Mouse (Mus musculus) limb, embryonic 15.5 days (tissue): ENCODE measurements at regions not wholly inside any gene's neighbourhood (a gene's known extent, or its start where the extent isn't known, plus 50 kb on each side); places are given as distances from the start of the nearest gene placed in this dataset.

ENCODE experiments used
- ATAC-seq: fragments of 200-750 bp; cut with Nextera tagmentation; 2 replicates; pipeline ENCODE4 v1.8.0; 2017; ENCODE audit warnings: low read depth, moderate TSS enrichment; ENCODE audit not compliant: insufficient number of reproducible peaks, low FRiP score, low TSS enrichment
- H3K27ac ChIP-seq: fragments of 300-500 bp; sonication (generic); 2 replicates; pipeline ENCODE4 v1.5.1; 2015; ENCODE audit warnings: moderate library complexity, mild to moderate bottlenecking, inconsistent platforms
- H3K27me3 ChIP-seq: fragments of 300-500 bp; sonication (generic); 2 replicates; pipeline ENCODE4 v1.6.1; 2015; ENCODE audit warnings: inconsistent platforms
- H3K36me3 ChIP-seq: fragments of 300-500 bp; sonication (generic); 2 replicates; pipeline ENCODE4 v1.6.1; 2015; ENCODE audit warnings: inconsistent platforms
- H3K4me1 ChIP-seq: fragments of 300-500 bp; sonication (generic); 2 replicates; pipeline ENCODE4 v1.6.1; 2015; ENCODE audit warnings: inconsistent platforms
- H3K4me2 ChIP-seq: fragments of 300-500 bp; sonication (generic); 2 replicates; pipeline ENCODE4 v1.6.1; 2015; ENCODE audit warnings: mild to moderate bottlenecking, inconsistent platforms
- H3K4me3 ChIP-seq: fragments of 300-500 bp; sonication (generic); 2 replicates; pipeline ENCODE4 v1.5.1; 2015; ENCODE audit warnings: mild to moderate bottlenecking, inconsistent platforms
- H3K9ac ChIP-seq: fragments of 300-500 bp; sonication (generic); 2 replicates; pipeline ENCODE4 v1.6.1; 2015; ENCODE audit warnings: inconsistent platforms
- H3K9me3 ChIP-seq: fragments of 300-500 bp; sonication (generic); 2 replicates; pipeline ENCODE4 v1.6.1; 2016; ENCODE audit warnings: inconsistent platforms
- WGBS: fragments of 180-500 bp; shearing (Covaris S2); methylation state at CpG from one replicate; pipeline ENCODE4 v1.1.7; 2015; 5-methylcytosine and 5-hydroxymethylcytosine counted together

- WGBS = 67% methylated on average over 7 of the region's 7 CpGs
- no peak overlapping the region for H3K4me2 ChIP-seq
Measured at GRCm38 (mm10) chr15:60693751-60694500, 159.7 kb downstream of the Fam84b start.

GRCm38 (mm10) chr15:60692718-60693597, 160.6 kb downstream of the Fam84b start:
- Histone ChIP-seq H3K4me2 (no peak overlapping the region), H3K36me3 (no peaks in the 10 kb centered on the region), H3K4me1 (no peaks in the 10 kb centered on the region), H3K9me3 (no peaks in the 10 kb centered on the region), H3K27ac (no peak overlapping the region), H3K4me3 (no peak overlapping the region), H3K9ac (no peak overlapping the region), H3K27me3 (no peaks in the 10 kb centered on the region)
- 64% methylated on average over 6 of the region's 6 CpGs for WGBS
- no peak for ATAC-seq

More at GRCm38 (mm10) chr15:60693751-60694500, 159.7 kb downstream of the Fam84b start:
- no peak for ATAC-seq
- no peaks in the 10 kb centered on the region for H3K4me1 ChIP-seq
- no peaks in the 10 kb centered on the region for H3K27me3 ChIP-seq
- no peaks in the 10 kb centered on the region for H3K9me3 ChIP-seq
- no peak overlapping the region for H3K9ac ChIP-seq
- no peaks in the 10 kb centered on the region for H3K36me3 ChIP-seq
- no peak overlapping the region for H3K4me3 ChIP-seq
- no peak overlapping the region for H3K27ac ChIP-seq

DNA sequence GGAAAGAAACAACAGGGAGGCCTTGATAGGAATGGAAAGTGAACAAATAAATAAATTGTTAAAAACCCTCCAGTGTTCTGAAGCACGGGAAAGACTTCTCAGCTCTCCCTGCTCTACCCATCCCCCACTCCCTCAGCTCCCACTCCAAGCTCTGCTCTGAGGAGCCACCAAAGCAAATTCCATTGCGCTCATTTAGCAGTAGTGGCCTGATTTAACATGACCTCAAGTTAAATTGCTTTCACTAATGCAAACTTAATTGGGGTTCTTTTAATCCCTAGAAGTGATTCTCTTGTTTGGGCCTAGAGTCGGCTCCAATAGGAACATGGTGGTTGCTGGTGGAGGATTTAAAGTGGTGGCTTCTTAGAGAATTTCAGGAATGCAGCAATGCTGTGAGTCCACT, 161.4 kb downstream of the Fam84b start:
- Histone ChIP-seq H3K27me3 (no peaks in the 10 kb centered on the region), H3K9me3 (no peaks in the 10 kb centered on the region), H3K4me1 (no peaks in the 10 kb centered on the region), H3K27ac (no peak overlapping the region), H3K4me3 (no peak overlapping the region), H3K9ac (no peak overlapping the region), H3K36me3 (no peaks in the 10 kb centered on the region), H3K4me2 (no peak overlapping the region)
- 23% methylated on average over 3 of the region's 3 CpGs for WGBS
- ATAC-seq = no peak

DNA sequence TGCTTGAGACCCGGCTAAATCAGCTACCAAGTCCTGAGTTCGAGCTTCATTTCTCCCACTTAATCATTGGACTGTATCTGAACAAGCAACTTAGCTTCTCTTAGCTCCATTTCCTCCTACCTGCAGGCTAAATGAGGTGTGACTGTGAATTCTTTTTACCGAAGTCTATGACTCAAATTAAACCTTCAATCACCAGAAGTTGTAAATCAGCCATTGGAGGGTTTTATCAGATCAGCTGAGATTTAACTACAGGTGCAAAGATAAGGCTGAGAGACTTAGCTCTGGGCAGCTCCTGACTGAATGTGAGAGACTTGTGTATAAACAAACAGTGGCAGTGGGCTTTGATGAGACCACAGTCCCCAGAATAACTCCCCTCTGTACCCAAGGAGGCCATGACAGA, 176.2 kb downstream of the Fam84b start:
- ATAC-seq = no peak
- 59% methylated on average over 3 of the region's 3 CpGs for WGBS

GRCm38 (mm10) chr15:60657572-60657971, 196.0 kb downstream of the Fam84b start:
- no peaks in the 10 kb centered on the region for H3K36me3 ChIP-seq
- no peaks in the 10 kb centered on the region for H3K4me1 ChIP-seq
- 67% methylated on average over 7 of the region's 7 CpGs for WGBS
- no peak overlapping the region for H3K27ac ChIP-seq
- ATAC-seq = no peak
- H3K27me3 ChIP-seq = no peaks in the 10 kb centered on the region
- H3K4me3 ChIP-seq = no peak overlapping the region
- no peak overlapping the region for H3K4me2 ChIP-seq
- H3K9ac ChIP-seq = no peak overlapping the region
- no peaks in the 10 kb centered on the region for H3K9me3 ChIP-seq

More for the DNA sequence above, 176.2 kb downstream of the Fam84b start:
- H3K4me2 ChIP-seq = no peak overlapping the region
- H3K9me3 ChIP-seq = no peaks in the 10 kb centered on the region
- H3K27me3 ChIP-seq = no peaks in the 10 kb centered on the region
- H3K9ac ChIP-seq = no peak overlapping the region
- H3K36me3 ChIP-seq = no peaks in the 10 kb centered on the region
- H3K4me3 ChIP-seq = no peak overlapping the region
- H3K4me1 ChIP-seq = no peaks in the 10 kb centered on the region
- no peak overlapping the region for H3K27ac ChIP-seq

DNA sequence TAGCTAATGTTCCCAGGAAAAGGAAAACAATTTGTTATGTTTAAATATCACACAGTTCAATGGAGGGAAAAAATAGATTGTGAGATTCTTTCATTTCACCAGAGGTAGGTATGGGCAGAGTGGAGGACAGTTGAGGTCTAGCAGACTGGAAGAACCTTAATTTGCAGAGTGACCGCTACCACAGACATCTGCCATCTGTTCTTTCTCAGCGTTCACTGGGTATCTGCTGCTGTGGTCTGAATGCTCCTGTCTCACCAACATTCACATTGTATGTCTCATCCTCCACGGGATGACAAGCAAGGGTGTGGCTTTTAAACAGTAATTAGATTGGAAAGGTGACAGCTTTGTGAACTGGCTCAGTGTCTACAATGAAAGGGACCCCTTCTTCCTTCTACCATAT, 198.5 kb downstream of the Fam84b start:
- Histone ChIP-seq H3K4me3 (no peak overlapping the region), H3K9me3 (no peaks in the 10 kb centered on the region), H3K4me2 (no peak overlapping the region), H3K36me3 (no peaks in the 10 kb centered on the region), H3K9ac (no peak overlapping the region), H3K27ac (no peak overlapping the region), H3K27me3 (no peaks in the 10 kb centered on the region), H3K4me1 (no peaks in the 10 kb centered on the region)
- no peak for ATAC-seq
- 71% methylated on average over 3 of the region's 3 CpGs for WGBS

- Histone ChIP-seq H3K4me1 (no peaks in the 10 kb centered on the region), H3K36me3 (no peaks in the 10 kb centered on the region), H3K9ac (no peak overlapping the region), H3K4me3 (no peak overlapping the region), H3K4me2 (no peak overlapping the region), H3K27ac (no peak overlapping the region), H3K27me3 (no peaks in the 10 kb centered on the region), H3K9me3 (no peaks in the 10 kb centered on the region)
- no peak for ATAC-seq
- 79% methylated on average over 2 of the region's 2 CpGs for WGBS
Measured at GRCm38 (mm10) chr15:60649252-60649651, 204.3 kb downstream of the Fam84b start.

DNA sequence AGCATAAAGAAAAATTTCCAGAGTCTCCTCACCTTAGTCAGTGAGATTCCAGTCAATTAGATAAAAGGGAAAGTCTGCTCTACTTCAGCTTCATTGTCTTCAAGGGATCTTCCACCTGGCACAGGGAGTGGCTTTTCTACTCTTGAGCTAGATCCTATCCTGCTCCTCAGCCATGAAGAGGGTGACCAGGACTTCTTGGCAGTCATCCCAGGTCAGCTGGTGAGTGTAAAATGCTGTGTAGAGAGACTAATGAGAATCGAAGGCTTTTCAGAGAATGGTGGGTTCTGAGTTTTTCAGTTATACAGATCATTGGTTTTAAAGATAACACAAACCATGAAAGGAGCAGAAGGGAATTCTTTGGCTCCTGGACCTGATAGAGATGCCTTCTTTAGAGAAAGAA, 211.8 kb downstream of the Fam84b start:
- no peaks in the 10 kb centered on the region for H3K4me1 ChIP-seq
- no peak overlapping the region for H3K27ac ChIP-seq
- 82% methylated on average over 1 of the region's 1 CpGs for WGBS
- no peak overlapping the region for H3K4me3 ChIP-seq
- H3K27me3 ChIP-seq = no peaks in the 10 kb centered on the region
- H3K4me2 ChIP-seq = no peak overlapping the region
- no peak for ATAC-seq
- H3K36me3 ChIP-seq = no peaks in the 10 kb centered on the region
- no peaks in the 10 kb centered on the region for H3K9me3 ChIP-seq
- H3K9ac ChIP-seq = no peak overlapping the region

DNA sequence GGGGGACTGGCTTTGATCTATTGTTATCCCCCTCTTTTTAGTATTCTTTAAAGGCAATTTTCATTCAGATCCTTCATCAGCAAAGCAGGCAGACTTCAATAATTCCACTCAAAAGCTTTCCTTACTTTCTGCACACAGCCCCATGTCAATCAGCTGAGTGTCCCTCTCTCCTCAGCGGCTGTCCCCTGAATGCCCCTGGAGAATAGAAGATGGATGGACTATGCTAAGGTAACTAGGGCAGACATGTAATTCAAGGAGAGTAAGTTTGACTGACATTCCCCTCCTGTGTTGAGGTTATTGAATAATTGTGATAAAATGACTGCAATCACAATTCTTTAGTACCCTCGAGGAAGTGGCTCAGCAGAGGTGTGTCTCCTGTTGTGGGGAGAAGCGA, 220.1 kb downstream of the Fam84b start:
- no peak overlapping the region for H3K4me2 ChIP-seq
- no peaks in the 10 kb centered on the region for H3K4me1 ChIP-seq
- no peak overlapping the region for H3K27ac ChIP-seq
- H3K9ac ChIP-seq = no peak overlapping the region
- no peaks in the 10 kb centered on the region for H3K36me3 ChIP-seq
- WGBS = 64% methylated on average over 3 of the region's 3 CpGs
- H3K27me3 ChIP-seq = no peaks in the 10 kb centered on the region
- H3K9me3 ChIP-seq = no peaks in the 10 kb centered on the region
- H3K4me3 ChIP-seq = no peak overlapping the region
- ATAC-seq = no peak

DNA sequence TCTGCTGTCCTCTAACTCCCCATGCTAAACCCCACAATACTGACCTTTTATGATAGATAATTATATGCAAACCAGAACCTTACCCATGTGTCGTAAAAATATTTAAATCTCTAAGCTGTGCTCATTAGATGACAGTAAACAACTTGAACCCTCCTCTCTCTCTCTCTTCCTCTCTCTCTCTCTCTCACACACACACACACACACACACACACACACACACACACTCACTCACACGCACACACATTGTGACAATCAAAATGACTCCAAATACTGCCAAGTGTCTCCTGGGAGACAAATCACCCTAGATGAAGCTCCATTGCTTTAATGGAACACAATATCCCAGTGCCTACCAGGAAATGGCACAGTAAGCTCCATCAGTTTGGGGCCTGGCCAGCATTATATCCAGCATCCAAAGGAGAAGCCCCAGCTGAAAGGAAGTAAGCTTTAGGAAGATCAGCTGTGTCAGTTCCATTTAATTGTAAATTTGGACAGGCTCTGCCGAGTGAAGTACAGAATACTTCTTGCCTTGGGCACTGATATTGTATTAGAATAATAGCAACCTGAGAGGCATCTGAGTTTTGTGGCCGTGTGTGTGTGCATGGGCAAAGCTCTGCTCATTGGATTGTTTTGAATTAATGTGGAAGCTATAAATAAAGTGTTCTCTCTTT, 220.7 kb downstream of the Fam84b start:
- Histone ChIP-seq H3K27ac (no peak overlapping the region), H3K9me3 (no peaks in the 10 kb centered on the region), H3K4me3 (no peak overlapping the region), H3K27me3 (no peaks in the 10 kb centered on the region), H3K9ac (no peak overlapping the region), H3K4me1 (no peaks in the 10 kb centered on the region), H3K4me2 (no peak overlapping the region), H3K36me3 (no peaks in the 10 kb centered on the region)
- 58% methylated on average over 4 of the region's 4 CpGs for WGBS
- ATAC-seq = no peak

DNA sequence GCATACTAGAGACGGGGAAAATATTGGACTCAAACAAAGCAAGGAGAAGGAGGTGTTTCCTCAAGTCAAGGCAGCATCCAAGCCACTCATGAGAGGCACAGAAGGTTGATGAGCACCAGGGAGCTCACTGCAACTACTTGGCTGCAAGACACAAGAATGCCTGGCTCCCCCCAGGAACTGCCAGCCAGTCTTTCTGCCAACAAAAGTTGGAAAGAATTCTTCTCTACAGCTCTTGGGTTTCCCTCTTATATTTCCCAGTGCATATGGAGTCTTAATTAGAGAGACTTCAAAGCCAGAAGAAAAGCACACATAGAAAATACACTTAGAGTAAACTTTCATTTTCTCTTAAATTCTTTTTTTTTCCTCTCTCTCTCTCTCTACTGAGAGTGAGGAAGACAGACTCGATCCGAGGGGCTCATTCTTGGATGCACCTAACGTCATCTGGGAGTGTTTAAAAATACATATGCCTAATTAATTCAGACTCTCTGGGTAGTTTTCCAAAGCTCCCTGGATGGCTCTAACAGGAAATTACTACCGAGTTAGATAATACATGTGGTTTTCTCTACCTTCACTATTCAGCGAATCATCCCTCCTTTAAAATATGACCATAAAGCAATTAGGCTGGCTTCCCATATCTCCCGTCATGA, 222.7 kb downstream of the Fam84b start:
- WGBS = 40% methylated on average over 7 of the region's 7 CpGs
- H3K9me3 ChIP-seq = no peaks in the 10 kb centered on the region
- no peak overlapping the region for H3K4me2 ChIP-seq
- H3K4me3 ChIP-seq = no peak overlapping the region
- no peaks in the 10 kb centered on the region for H3K4me1 ChIP-seq
- H3K9ac ChIP-seq = no peak overlapping the region
- no peaks in the 10 kb centered on the region for H3K36me3 ChIP-seq
- H3K27ac ChIP-seq = no peak overlapping the region
- ATAC-seq = no peak
- H3K27me3 ChIP-seq = no peaks in the 10 kb centered on the region
